Mouse (Mus musculus) CH12F3 (cell line): ENCODE measurements around the gene Dennd1a.

Experiments used
- in situ Hi-C: fragments of 300-500 bp; cut with MboI; formaldehyde crosslinking; loops from 2 replicates; pipeline ENCODE4 v1.14.3; 2020; ENCODE audit warnings: low sequenced_read_pairs

The Dennd1a gene

GRCm38 (mm10) chr2:38235593-38235992 lies 51.6 kb downstream of the Dennd1a start:
- in situ Hi-C loops = no loop called here

DNA sequence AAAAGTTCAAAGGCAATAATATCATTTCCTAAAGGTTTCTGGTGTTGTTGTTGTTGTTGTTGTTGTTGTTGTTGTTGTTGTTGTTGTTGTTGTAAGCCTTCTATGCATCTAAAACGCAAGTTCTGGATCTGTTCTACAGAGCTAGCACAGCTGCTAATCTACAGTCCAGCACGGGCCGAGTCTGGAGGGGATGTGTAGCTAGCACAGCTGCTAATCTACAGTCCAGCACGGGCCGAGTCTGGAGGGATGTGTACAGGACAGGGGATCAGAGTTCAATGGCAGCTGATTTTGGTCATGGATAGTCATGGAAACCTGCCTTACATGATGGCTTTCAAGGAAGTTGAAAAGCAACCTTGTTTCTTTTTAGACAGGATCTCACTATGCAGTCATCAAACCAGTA lies 57.3 kb downstream of the Dennd1a start:
- in situ Hi-C loops = no loop called here

DNA sequence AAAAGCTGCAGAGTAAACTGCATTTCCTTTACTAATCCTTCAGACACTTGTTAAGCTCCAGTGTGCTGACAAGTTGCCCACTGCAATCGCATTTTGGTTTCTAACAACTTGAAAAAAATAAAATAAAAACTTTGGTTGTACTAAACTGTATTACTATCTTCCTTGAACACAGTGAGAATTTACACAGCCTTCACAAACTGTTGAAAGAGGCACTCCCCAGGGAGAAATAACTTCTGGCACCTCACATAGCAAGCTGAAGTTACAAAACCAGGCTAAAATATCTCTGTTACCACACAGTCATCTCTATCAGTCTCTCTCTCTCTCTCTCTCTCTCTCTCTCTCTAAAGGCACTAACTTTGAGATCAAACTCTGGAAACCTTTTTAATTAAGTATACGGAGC lies 63.4 kb downstream of the Dennd1a start:
- in situ Hi-C loops = no loop called here

GRCm38 (mm10) chr2:38221461-38221860 lies 65.7 kb downstream of the Dennd1a start:
- in situ Hi-C loops = no loop called here

- in situ Hi-C loops = no loop called here
These were observed 66.3 kb downstream of the Dennd1a start for GRCm38 (mm10) chr2:38220687-38221435.

DNA sequence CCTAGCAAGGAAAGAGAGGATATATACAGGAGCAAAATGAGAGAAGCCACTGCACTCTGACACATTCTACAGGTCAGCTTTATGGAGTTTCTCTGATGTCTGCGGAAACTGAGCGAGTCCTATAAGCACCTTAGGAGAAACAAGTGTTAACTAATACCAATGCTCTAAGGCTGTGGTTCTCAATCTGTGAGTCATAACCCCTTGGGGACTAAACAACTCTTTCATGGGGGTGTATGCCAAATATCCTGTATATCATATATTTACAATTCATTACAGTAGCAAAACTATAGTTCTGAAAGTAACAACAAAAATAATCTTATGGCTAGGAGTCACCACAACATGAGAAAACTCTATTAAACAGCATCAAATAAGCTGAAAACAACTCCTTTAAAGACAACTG lies 67.5 kb downstream of the Dennd1a start:
- in situ Hi-C loops = no loop called here

DNA sequence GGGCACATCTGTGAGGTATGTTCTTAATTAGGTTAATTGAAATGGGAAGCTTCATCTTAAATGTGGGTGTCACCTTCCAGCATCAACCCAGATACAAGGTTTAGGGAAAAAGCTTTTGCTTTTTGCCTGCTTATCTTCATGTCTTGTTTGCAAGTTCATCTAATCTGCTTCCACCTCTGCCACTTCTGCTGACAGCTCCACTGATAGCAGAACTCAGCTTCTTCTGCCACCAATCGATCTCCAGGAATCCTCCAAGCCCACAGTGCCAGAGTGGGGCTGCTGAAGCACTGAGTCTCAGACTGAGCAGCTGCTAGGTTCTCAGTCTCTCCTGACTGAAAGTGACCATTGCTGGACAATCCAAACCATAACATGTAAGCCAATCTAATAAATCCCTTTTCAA lies 74.1 kb downstream of the Dennd1a start:
- in situ Hi-C loops = no loop called here

DNA sequence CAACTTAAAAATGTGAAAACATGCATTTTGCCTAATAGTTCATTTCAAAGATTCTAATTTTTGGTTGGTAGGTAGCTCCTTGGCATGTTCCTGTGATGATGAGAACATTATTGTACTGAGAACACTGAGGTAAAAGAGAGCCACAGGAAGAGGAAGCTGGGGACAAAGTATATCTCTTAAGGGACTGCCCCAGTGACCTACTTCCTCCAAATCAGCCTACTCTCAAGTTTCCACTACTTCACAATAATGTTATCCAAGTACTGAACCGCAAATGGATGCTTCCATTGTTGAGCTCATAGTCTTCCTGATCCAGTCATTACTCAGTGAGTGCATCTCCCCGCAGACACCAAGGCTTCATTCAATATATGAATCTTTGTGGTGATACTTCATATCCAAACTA lies 75.8 kb downstream of the Dennd1a start:
- in situ Hi-C loops = no loop called here

DNA sequence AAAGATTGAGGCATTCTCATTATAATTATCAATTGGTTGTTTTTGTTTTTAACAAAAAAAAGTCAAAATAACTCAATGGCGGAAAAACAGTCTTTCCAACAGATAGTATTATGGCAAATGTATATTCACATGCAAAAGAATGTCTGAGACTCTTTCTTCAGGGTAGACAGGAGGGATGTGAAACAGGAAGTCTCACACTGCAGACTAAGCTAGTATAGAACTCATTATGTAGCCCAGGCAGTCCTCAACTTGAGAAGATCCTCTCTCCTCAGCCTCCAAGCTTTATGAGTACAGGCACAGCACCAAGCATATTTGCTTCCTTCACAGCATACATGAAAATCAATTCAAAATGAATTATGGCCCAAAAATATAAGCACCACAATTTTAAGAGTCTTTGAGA lies 79.4 kb downstream of the Dennd1a start:
- in situ Hi-C loops = no loop called here

GRCm38 (mm10) chr2:38205281-38205680 lies 81.9 kb downstream of the Dennd1a start:
- in situ Hi-C loops = no loop called here

DNA sequence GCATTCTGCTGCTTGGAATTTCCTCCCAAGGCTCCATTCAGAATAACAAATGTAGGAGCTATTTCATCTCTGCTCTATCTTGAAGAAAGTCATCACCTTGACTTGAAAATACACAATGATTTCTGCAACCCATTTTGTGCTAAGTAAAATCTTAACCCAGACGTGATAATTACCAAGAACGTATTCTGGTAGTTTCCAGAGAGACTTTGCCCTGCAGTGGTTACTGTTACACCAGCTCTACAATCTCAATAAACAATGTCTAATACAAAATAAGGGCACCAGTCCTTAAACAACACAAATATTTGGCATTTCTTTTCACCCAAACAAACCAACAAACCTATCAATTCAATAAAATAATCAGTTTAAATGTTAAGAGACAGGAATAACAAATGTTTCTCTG lies 82.5 kb downstream of the Dennd1a start:
- in situ Hi-C loops = no loop called here

DNA sequence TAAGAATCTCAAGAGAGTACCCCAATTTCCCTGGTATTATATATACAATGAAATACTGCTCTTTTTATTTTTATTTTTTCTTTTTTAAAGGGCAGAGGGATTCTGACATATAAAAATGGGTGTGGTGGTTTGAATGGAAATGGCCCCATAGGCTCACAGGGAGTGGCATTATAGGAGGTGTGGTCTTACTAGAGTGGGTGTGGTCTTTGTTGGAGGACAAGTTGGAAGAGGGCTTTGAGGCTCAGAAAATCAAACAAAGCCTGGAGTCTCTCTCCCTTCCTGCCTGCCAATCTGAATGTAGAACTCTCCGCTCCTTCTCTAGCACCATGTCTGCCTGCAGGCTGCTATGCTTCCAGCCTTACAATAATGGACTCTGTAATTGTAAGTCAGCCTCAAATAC lies 89.1 kb downstream of the Dennd1a start:
- in situ Hi-C loops = no loop called here

DNA sequence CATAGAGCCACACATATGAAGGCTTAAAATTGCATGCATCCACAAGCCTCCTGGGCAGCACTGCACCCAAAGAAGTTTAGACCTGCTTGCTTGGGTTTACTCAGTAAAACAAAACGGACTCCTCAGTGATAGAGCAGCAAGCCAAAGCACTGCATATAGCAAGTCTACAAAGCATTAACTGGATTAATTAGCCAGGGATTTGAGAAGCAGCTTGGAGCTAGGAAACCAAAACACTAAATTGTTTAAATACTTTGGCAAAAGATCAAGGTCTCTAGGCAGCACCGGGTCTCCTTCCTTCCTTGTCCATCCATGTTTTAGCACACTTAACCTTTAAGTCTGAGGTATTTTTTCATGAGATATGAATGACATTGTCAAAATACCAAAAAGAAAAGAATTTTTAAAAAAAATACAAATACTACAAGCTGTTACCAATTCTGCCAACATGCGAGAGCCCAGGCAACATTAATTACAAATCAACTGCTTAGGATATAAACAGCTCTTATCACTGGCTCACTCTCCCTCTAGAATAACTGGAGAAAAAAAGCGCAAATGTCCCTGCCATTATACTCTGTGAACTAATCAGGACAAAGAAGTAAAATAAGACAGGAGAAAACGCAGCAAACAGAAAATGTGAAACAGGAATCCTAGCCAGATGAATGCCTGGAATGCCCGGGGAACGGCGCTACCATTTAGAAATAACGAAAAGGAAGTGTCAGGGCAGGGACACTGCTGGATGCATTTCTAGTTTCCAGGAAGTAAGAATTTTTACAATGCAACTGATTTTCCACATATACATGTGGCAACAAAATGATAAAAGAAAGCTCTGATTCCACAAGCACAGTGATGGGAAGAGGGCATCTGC lies 90.8 kb downstream of the Dennd1a start:
- in situ Hi-C loops = no loop called here

DNA sequence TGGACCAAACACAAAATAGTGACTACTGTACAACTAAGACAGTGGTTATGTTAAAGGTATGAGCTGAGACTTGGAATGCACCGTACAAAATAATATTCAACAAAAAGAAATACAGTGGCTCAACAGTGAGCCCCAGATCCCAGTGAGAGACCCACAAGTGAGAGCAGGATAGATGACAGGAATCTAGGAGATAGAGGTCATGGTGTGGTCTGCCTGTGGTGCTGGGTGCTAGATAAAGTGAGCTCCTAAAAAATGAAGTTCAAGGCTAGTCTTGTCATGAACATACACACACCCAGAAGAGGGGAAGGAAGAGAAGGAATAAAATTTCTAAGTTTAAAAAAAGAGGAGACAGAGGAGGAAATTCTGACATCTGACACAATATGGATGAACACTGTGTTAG lies 95.2 kb downstream of the Dennd1a start:
- in situ Hi-C loops = no loop called here

- in situ Hi-C loops = no loop called here
These were observed 95.6 kb downstream of the Dennd1a start for GRCm38 (mm10) chr2:38191601-38192000.

DNA sequence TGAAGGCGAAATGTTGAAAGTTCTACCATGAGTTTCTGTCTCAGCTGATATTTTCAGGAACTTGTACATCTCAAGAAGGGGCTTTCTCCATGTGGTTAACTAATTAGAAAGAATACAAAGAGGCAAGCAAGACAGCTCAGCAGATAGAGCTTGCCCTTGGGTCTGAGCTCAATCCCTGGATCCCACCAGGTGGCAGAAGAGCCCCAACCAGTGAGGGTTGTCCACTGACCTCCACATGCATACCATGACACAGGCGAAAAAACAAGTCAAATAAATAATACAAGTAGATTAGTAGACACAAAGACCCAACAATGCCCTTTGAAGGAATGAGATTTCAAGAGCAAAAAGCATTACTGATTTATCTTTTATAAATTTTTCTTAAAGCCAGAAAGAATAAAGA lies 100.8 kb downstream of the Dennd1a start:
- in situ Hi-C loops = loop anchor here (10.0 kb wide), 1 partner anchor 188 kb away; no protein-coding TSS in a partner anchor

GRCm38 (mm10) chr2:38184977-38185376 lies 102.2 kb downstream of the Dennd1a start:
- in situ Hi-C loops = loop anchor here (10.0 kb wide), 1 partner anchor 190 kb away; no protein-coding TSS in a partner anchor

DNA sequence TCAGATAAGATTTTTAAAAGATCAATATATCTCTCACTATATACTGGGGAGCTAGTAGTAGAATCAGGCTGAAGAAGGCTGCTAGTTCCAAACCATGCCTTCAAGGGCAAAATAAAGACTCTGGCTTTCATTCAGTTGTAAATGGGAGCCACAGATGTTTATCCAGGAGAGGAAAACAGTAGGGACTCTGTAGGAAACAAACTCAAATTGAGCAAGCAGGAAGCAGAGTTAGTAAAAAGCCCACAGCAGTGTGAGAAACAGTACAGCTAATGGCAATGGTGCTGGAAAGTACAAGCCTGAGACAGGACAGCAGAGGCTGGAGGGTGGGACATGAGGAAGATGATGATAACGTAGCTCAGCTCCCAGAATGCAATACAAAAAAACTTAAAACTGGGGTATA lies 103.3 kb downstream of the Dennd1a start:
- in situ Hi-C loops = loop anchor here (10.0 kb wide), 1 partner anchor 191 kb away; no protein-coding TSS in a partner anchor

GRCm38 (mm10) chr2:38182283-38182682 lies 104.9 kb downstream of the Dennd1a start:
- in situ Hi-C loops = loop anchor here (10.0 kb wide), 1 partner anchor 193 kb away; no protein-coding TSS in a partner anchor

DNA sequence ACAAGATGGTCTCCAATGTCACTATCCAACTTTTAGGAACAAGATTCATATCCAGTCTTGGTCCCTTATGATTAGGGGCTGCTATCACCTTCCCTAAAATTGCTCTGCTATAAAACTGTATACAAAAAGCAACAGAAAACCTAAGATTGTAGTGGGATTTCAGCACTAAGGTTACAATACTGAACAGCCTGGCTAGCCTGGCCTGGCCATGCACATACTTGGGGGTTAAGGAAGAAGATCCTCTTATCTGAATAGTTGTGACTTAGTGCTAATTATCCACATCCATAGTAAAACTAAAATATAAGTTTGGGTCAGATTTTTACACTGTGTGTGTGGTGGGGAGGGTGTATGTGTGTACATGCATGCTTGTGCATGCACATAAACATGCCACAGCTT lies 109.6 kb downstream of the Dennd1a start:
- in situ Hi-C loops = no loop called here

DNA sequence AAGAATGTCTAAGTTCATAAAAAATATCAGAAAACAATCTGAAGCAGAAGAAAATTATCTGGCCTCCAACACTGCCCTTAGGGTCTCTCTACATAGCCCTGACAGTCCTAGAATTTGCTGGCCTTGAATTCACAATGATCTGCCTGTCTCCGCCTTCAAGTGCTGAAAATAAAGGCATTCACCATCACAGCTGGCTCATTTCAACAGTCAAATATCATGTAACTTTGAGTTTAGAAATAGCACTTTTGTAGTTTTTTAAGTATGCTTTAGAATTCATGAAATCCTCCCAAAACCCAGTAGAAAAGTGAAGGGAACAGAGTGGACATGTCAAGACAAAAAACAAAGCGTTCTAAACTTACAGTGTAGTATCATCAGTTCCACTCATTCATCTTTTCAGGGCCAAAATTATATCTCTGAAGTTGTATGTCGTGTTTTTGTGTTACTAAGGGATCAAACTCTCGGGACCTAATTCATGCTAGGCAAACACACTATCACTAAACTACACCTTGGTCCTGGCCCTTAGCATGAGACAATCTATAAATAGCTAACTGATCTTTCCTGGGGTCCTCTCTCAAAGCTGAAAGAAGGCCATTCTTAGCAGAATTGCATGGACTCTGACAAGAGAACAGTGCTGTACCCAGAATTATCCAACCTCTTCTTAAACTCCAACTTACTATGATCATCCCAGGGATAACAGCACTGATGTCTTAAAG lies 110.2 kb downstream of the Dennd1a start:
- in situ Hi-C loops = no loop called here
